Mouse (Mus musculus): ENCODE data around the gene Peli3.
"Not testable (repeated sequence)": the region's sequence is repeated elsewhere in the genome, so short reads cannot be mapped to it uniquely, and the experiment has no call there.

Peli3 gene

GRCm38 (mm10) chr19:4942551-4943252 is at the start of gene Peli3:
TSS of gene Peli3 (minus strand) at chr19:4943127.
- peak; percentile 58 for DNase-seq (ENCODE audit: low read depth, low spot score)

GRCm38 (mm10) chr19:4992371-4992770 is 49.4 kb upstream of the Peli3 start:
- DNase-seq (ENCODE audit: low read depth, low spot score), result no peak

GRCm38 (mm10) chr19:4990716-4991115 is 47.8 kb upstream of the Peli3 start:
- no peak for DNase-seq (ENCODE audit: low read depth, low spot score)

- no peak for DNase-seq (ENCODE audit: low read depth, low spot score)
Observed at GRCm38 (mm10) chr19:4990256-4990625, 47.3 kb upstream of the Peli3 start, which contains the start of gene Npas4. TSS of gene Npas4 (minus strand) at chr19:4990316.

- DNase-seq (ENCODE audit: low read depth, low spot score), result peak; percentile 92
Observed at GRCm38 (mm10) chr19:4989434-4990255, 46.7 kb upstream of the Peli3 start.

GRCm38 (mm10) chr19:4989013-4989412 is 46.1 kb upstream of the Peli3 start:
- DNase-seq (ENCODE audit: low read depth, low spot score), result no peak

- DNase-seq (ENCODE audit: low read depth, low spot score), result no peak
Observed at GRCm38 (mm10) chr19:4981767-4982166, 38.8 kb upstream of the Peli3 start.

- DNase-seq (ENCODE audit: low read depth, low spot score), result no peak
Observed at GRCm38 (mm10) chr19:4968236-4968635, 25.3 kb upstream of the Peli3 start.

GRCm38 (mm10) chr19:4961928-4962601 is 19.1 kb upstream of the Peli3 start, which contains the start of gene Mrpl11:
TSS of gene Mrpl11 (plus strand) at chr19:4962147.
- DNase-seq (ENCODE audit: low read depth, low spot score), result peak; percentile 98

GRCm38 (mm10) chr19:4948641-4949040 is 5.7 kb upstream of the Peli3 start:
- not testable (repeated sequence) for DNase-seq (ENCODE audit: low read depth, low spot score)

GRCm38 (mm10) chr19:4945540-4945939 is 2.6 kb upstream of the Peli3 start:
- DNase-seq (ENCODE audit: low read depth, low spot score), result no peak

GRCm38 (mm10) chr19:4943253-4943588 is 294 bp upstream of the Peli3 start:
- no peak for DNase-seq (ENCODE audit: low read depth, low spot score)

GRCm38 (mm10) chr19:4937444-4938310 is 5.2 kb downstream of the Peli3 start:
- DNase-seq (ENCODE audit: low read depth, low spot score), result no peak

- DNase-seq (ENCODE audit: low read depth, low spot score), result no peak
Observed at GRCm38 (mm10) chr19:4936896-4937295, 6.0 kb downstream of the Peli3 start.

GRCm38 (mm10) chr19:4928781-4929180 is 14.1 kb downstream of the Peli3 start:
- no peak for DNase-seq (ENCODE audit: low read depth, low spot score)

- DNase-seq (ENCODE audit: low read depth, low spot score), result peak; percentile 96
Observed at GRCm38 (mm10) chr19:4927904-4928531, 14.9 kb downstream of the Peli3 start, which contains the start of gene Dpp3. TSS of gene Dpp3 (minus strand) at chr19:4928287.

- no peak for DNase-seq (ENCODE audit: low read depth, low spot score)
Observed at GRCm38 (mm10) chr19:4925121-4925860, 17.6 kb downstream of the Peli3 start.

GRCm38 (mm10) chr19:4919652-4920051 is 23.3 kb downstream of the Peli3 start:
- DNase-seq (ENCODE audit: low read depth, low spot score), result no peak

GRCm38 (mm10) chr19:4916827-4917226 is 26.1 kb downstream of the Peli3 start:
- no peak for DNase-seq (ENCODE audit: low read depth, low spot score)

All from telencephalon, adult 2 months (tissue).